Mouse (Mus musculus): ENCODE data around the gene Arfip1. TPM values are rescaled to one million over a fixed set of nuclear protein-coding genes. Genes with fewer than 3 reads are reported as not detected.
"Not testable (repeated sequence)": the region's sequence is repeated elsewhere in the genome, so short reads cannot be mapped to it uniquely, and the experiment has no call there.

Arfip1 gene
- polyA plus RNA-seq, 1 experiment, result 5.6 TPM

GRCm38 (mm10) chr3:84555780-84556179, 26.6 kb downstream of the Arfip1 start:
- Histone ChIP-seq H3K4me3 (ENCODE audit: low read depth, low read length) (no peak overlapping the region), H3K36me3 (ENCODE audit: control insufficient read depth, insufficient read depth, low read length) (no peaks in the 10 kb centered on the region), H3K27me3 (ENCODE audit: control insufficient read depth, insufficient read depth, low read length) (no peaks in the 10 kb centered on the region), H3K4me1 (ENCODE audit: control insufficient read depth, insufficient read depth, insufficient read length, low read length) (peaks cover 2% of the 10 kb centered on the region; the same call in 1 of the 2 replicates), H3K27ac (ENCODE audit: insufficient read depth, low read depth, low read length) (no peak overlapping the region)
- 73% methylated on average over 3 of the region's 3 CpGs for WGBS
- TF ChIP-seq CTCF (IDR thresholded peaks at IDR 0.05; ENCODE audit: extremely low read depth, insufficient read length, insufficient replicate concordance, low read depth, low read length) (no peak), POLR2A (IDR thresholded peaks at IDR 0.05; ENCODE audit: low read depth, low read length) (no peak)

- WGBS, result 69% methylated on average over 8 of the region's 8 CpGs
- Histone ChIP-seq H3K27ac (ENCODE audit: insufficient read depth, low read depth, low read length) (no peak overlapping the region), H3K4me3 (ENCODE audit: low read depth, low read length) (no peak overlapping the region), H3K27me3 (ENCODE audit: control insufficient read depth, insufficient read depth, low read length) (no peaks in the 10 kb centered on the region), H3K36me3 (ENCODE audit: control insufficient read depth, insufficient read depth, low read length) (0 out of 2 replicates have a peak, but pooled peaks cover 5% of the 10 kb centered on the region), H3K4me1 (ENCODE audit: control insufficient read depth, insufficient read depth, insufficient read length, low read length) (no peaks in the 10 kb centered on the region)
- TF ChIP-seq CTCF (IDR thresholded peaks at IDR 0.05; ENCODE audit: extremely low read depth, insufficient read length, insufficient replicate concordance, low read depth, low read length), result no peak
- TF ChIP-seq POLR2A (IDR thresholded peaks at IDR 0.05; ENCODE audit: low read depth, low read length), result no peak
Observed at GRCm38 (mm10) chr3:84547177-84547576, 35.2 kb downstream of the Arfip1 start.

- not testable (repeated sequence) for H3K4me3 ChIP-seq (ENCODE audit: low read depth, low read length); H3K36me3 ChIP-seq (ENCODE audit: control insufficient read depth, insufficient read depth, low read length); H3K27me3 ChIP-seq (ENCODE audit: control insufficient read depth, insufficient read depth, low read length); H3K27ac ChIP-seq (ENCODE audit: insufficient read depth, low read depth, low read length); H3K4me1 ChIP-seq (ENCODE audit: control insufficient read depth, insufficient read depth, insufficient read length, low read length)
- 6% methylated on average over 3 of the region's 3 CpGs for WGBS
Observed at GRCm38 (mm10) chr3:84542450-84542849, 40.0 kb downstream of the Arfip1 start.

DNA sequence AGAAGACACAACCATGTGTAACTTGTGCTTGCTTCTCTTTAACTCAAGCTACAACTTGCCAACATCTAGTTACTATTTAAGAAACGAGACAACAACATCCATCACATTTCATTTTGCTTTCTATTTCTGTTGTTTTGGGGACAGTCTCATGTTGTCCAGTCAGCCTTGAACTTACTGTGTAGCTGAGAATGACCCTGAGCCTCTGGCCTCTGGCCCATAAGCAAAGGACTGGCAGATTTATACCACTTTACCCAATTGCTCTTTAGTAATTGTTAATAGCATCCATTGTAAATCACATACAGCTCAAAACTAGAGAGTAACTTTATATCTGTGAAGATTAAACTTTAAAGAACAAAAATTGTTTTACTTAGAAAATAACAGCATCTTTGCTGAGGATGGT, 40.5 kb downstream of the Arfip1 start:
- 85% methylated on average over 1 of the region's 1 CpGs for WGBS
- Histone ChIP-seq H3K27me3 (ENCODE audit: control insufficient read depth, insufficient read depth, low read length) (no peaks in the 10 kb centered on the region), H3K36me3 (ENCODE audit: control insufficient read depth, insufficient read depth, low read length) (0 out of 2 replicates have a peak, but pooled peaks cover 1% of the 10 kb centered on the region), H3K27ac (ENCODE audit: insufficient read depth, low read depth, low read length) (no peak overlapping the region), H3K4me3 (ENCODE audit: low read depth, low read length) (no peak overlapping the region), H3K4me1 (ENCODE audit: control insufficient read depth, insufficient read depth, insufficient read length, low read length) (no peaks in the 10 kb centered on the region)
- TF ChIP-seq CTCF (IDR thresholded peaks at IDR 0.05; ENCODE audit: extremely low read depth, insufficient read length, insufficient replicate concordance, low read depth, low read length) (no peak), POLR2A (IDR thresholded peaks at IDR 0.05; ENCODE audit: low read depth, low read length) (no peak)

DNA sequence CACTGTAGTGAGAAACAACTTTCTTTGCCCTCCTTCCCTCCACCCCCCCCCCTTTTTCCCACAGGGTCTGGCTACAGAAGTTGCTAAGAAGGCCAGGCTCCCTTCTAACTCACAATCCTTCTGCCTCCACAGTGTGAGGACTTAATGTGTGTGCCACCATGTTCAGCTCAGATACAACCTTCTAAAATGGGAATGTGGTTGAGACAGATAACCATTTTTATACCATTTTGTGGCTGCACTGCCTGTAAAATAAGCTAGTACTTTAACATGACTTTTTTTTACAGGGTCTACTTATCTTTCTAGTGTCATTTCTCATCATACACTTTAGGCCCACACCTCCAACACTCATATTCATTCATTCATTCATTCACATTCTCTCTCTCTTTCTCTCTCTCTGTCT, 41.8 kb downstream of the Arfip1 start:
- Histone ChIP-seq H3K36me3 (ENCODE audit: control insufficient read depth, insufficient read depth, low read length) (0 out of 2 replicates have a peak, but pooled peaks cover 1% of the 10 kb centered on the region), H3K27me3 (ENCODE audit: control insufficient read depth, insufficient read depth, low read length) (no peaks in the 10 kb centered on the region), H3K4me3 (ENCODE audit: low read depth, low read length) (no peak overlapping the region), H3K27ac (ENCODE audit: insufficient read depth, low read depth, low read length) (no peak overlapping the region), H3K4me1 (ENCODE audit: control insufficient read depth, insufficient read depth, insufficient read length, low read length) (no peaks in the 10 kb centered on the region)
- no peak for TF ChIP-seq POLR2A (IDR thresholded peaks at IDR 0.05; ENCODE audit: low read depth, low read length)
- no peak for TF ChIP-seq CTCF (IDR thresholded peaks at IDR 0.05; ENCODE audit: extremely low read depth, insufficient read length, insufficient replicate concordance, low read depth, low read length)

DNA sequence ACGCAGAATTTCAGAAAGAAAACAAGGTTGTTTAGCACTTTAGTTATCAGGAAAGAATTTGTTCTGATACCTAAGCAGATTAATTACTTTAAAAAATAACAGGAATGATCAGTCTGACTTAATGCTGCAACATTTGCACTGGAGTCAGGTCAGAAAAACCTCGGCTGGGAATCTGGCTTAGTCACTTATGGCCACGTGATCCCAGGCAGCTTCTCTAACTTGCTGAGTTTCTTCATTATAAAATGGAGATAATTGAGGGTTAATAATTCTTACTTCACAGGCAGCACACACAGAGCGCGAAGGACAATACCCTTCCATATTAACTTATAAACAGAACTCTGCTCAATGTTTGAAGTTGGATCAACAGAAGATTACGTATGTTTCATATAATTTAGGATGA, 45.4 kb downstream of the Arfip1 start:
- no peaks in the 10 kb centered on the region for H3K4me1 ChIP-seq (ENCODE audit: control insufficient read depth, insufficient read depth, insufficient read length, low read length)
- TF ChIP-seq CTCF (IDR thresholded peaks at IDR 0.05; ENCODE audit: extremely low read depth, insufficient read length, insufficient replicate concordance, low read depth, low read length) (no peak), POLR2A (IDR thresholded peaks at IDR 0.05; ENCODE audit: low read depth, low read length) (no peak)
- no peak overlapping the region for H3K27ac ChIP-seq (ENCODE audit: insufficient read depth, low read depth, low read length)
- WGBS, result 71% methylated on average over 6 of the region's 6 CpGs
- peaks cover 19% of the 10 kb centered on the region for H3K36me3 ChIP-seq (ENCODE audit: control insufficient read depth, insufficient read depth, low read length)
- no peaks in the 10 kb centered on the region for H3K27me3 ChIP-seq (ENCODE audit: control insufficient read depth, insufficient read depth, low read length)
- no peak overlapping the region for H3K4me3 ChIP-seq (ENCODE audit: low read depth, low read length)

DNA sequence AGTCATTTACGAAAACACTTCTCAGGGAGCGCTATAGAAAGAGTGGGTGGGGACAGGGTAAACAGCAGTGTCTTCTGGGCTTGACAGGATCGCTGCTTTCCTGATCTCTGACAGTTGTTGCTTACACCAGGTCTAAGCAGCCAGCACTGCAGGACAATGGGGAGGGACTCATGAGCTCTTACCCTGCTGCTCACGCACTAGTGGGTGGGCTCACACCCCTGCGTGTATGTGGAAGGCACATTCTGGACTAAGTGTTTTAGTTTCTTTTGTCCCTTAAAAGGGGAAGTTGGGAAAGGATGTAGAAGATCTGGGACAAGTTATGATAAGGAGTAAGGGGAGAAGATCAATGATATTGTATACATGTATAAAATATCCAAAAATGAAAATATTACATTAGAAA, 49.2 kb downstream of the Arfip1 start:
- 82% methylated on average over 5 of the region's 5 CpGs for WGBS
- Histone ChIP-seq H3K27ac (ENCODE audit: insufficient read depth, low read depth, low read length) (no peak overlapping the region), H3K36me3 (ENCODE audit: control insufficient read depth, insufficient read depth, low read length) (peaks cover 23% of the 10 kb centered on the region), H3K4me3 (ENCODE audit: low read depth, low read length) (no peak overlapping the region), H3K4me1 (ENCODE audit: control insufficient read depth, insufficient read depth, insufficient read length, low read length) (no peaks in the 10 kb centered on the region), H3K27me3 (ENCODE audit: control insufficient read depth, insufficient read depth, low read length) (no peaks in the 10 kb centered on the region)
- TF ChIP-seq POLR2A (IDR thresholded peaks at IDR 0.05; ENCODE audit: low read depth, low read length) (no peak), CTCF (IDR thresholded peaks at IDR 0.05; ENCODE audit: extremely low read depth, insufficient read length, insufficient replicate concordance, low read depth, low read length) (no peak)

DNA sequence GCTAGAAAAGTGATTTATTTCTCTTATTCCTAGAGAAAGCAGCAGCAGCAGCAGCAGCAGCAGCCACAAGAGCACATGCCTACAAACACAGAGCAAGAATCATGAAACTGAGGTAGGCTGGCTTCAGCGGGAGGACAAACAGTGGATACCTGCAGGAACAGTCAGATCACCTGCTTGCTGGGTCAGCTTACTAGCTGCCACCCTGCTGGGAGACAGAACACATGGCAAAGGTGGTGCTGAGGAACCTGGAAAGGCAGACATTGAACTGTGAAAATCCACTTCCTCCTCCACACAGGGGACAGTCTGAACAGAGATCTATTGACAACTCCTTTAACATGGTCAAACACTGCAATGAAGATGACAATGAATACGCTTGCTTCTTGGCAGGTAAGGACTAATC, 53.4 kb downstream of the Arfip1 start:
- WGBS, result 64% methylated on average over 2 of the region's 2 CpGs
- peaks cover 41% of the 10 kb centered on the region for H3K36me3 ChIP-seq (ENCODE audit: control insufficient read depth, insufficient read depth, low read length)
- TF ChIP-seq CTCF (IDR thresholded peaks at IDR 0.05; ENCODE audit: extremely low read depth, insufficient read length, insufficient replicate concordance, low read depth, low read length) (no peak), POLR2A (IDR thresholded peaks at IDR 0.05; ENCODE audit: low read depth, low read length) (no peak)
- no peaks in the 10 kb centered on the region for H3K27me3 ChIP-seq (ENCODE audit: control insufficient read depth, insufficient read depth, low read length)
- no peaks in the 10 kb centered on the region for H3K4me1 ChIP-seq (ENCODE audit: control insufficient read depth, insufficient read depth, insufficient read length, low read length)
- no peak overlapping the region for H3K27ac ChIP-seq (ENCODE audit: insufficient read depth, low read depth, low read length)
- no peak overlapping the region for H3K4me3 ChIP-seq (ENCODE audit: low read depth, low read length)
